Mouse (Mus musculus) liver, embryonic 11.5 days (tissue): ENCODE measurements around the gene Tmem178b. TPM values are rescaled to one million over a fixed set of nuclear protein-coding genes. Genes with fewer than 3 reads are reported as not detected.
A peak's percentile ranks its signal among the peaks of the same experiment; 100 is the strongest.

ENCODE experiments used
- ATAC-seq: fragments of 200-750 bp; cut with Nextera tagmentation; replicated peaks from 2 replicates; pipeline ENCODE4 v1.8.0; 2017; ENCODE audit warnings: moderate number of reproducible peaks, mild to moderate bottlenecking, moderate TSS enrichment, moderate library complexity; ENCODE audit not compliant: low FRiP score
- DNase-seq: peaks from one replicate; pipeline ENCODE4 v3.0.0-alpha.2; 2017; ENCODE audit warnings: low spot score
- H3K27ac ChIP-seq: fragments of 300-500 bp; sonication (generic); 2 replicates; pipeline ENCODE4 v1.5.1; 2014; ENCODE audit warnings: mild to moderate bottlenecking, low read depth, low read length, control low read depth
- H3K27me3 ChIP-seq: fragments of 300-500 bp; sonication (generic); replicated peaks from 2 replicates; pipeline ENCODE4 v1.6.1; 2014; ENCODE audit warnings: low read length, mixed read lengths; ENCODE audit not compliant: control insufficient read depth, insufficient read depth
- H3K36me3 ChIP-seq: fragments of 300-500 bp; sonication (generic); 2 replicates; pipeline ENCODE4 v1.6.1; 2014; ENCODE audit warnings: mild to moderate bottlenecking, low read length, moderate library complexity, mixed read lengths; ENCODE audit not compliant: control insufficient read depth, insufficient read depth
- H3K4me1 ChIP-seq: fragments of 300-500 bp; sonication (generic); replicated peaks from 2 replicates; pipeline ENCODE4 v1.6.1; 2014; ENCODE audit warnings: low read length, mixed read lengths; ENCODE audit not compliant: control insufficient read depth, insufficient read depth
- H3K4me2 ChIP-seq: fragments of 300-500 bp; sonication (generic); 2 replicates; pipeline ENCODE4 v1.6.1; 2014; ENCODE audit warnings: mild to moderate bottlenecking, control low read depth, moderate library complexity
- H3K4me3 ChIP-seq: fragments of 300-500 bp; sonication (generic); 2 replicates; pipeline ENCODE4 v1.5.1; 2014; ENCODE audit warnings: low read depth, low read length, control low read depth
- H3K9ac ChIP-seq: fragments of 300-500 bp; sonication (generic); 2 replicates; pipeline ENCODE4 v1.6.1; 2014; ENCODE audit warnings: low read depth, low read length, control low read depth
- H3K9me3 ChIP-seq: fragments of 300-500 bp; sonication (generic); 2 replicates; pipeline ENCODE4 v1.6.1; 2016; ENCODE audit warnings: low read length, inconsistent platforms, mixed read lengths; ENCODE audit not compliant: control insufficient read depth
- WGBS: fragments of 180-500 bp; shearing (Covaris S2); extraction: QIAGEN DNeasy Blood & Tissue Kit; methylation state at CpG from one replicate; pipeline ENCODE4 v1.1.7; 2014; 5-methylcytosine and 5-hydroxymethylcytosine counted together
- polyA plus RNA-seq: library from polyadenylated mRNA; unstranded; fragments of >200 nt; fragmentation: Nextera tagmentation; extraction: Ambion mirVana; gene quantifications from 2 replicates; pipeline ENCODE4 v1.2.1, GENCODE M21; 2014

Gene Tmem178b
- polyA plus RNA-seq = 0.15 TPM in 1 of 2 replicates, not detected in the other

- 2% methylated on average over 63 of the region's 63 CpGs for WGBS
- Histone ChIP-seq H3K36me3 (no peaks in the 10 kb centered on the region), H3K4me2 (peak within 1 kb of the TSS; percentile 78), H3K27ac (no peak within 1 kb of the TSS), H3K4me3 (peak within 1 kb of the TSS; percentile 47), H3K27me3 (peaks cover 62% of the 10 kb centered on the region), H3K9ac (no peak within 1 kb of the TSS), H3K4me1 (0 out of 2 replicates have a peak, but pooled peaks cover 7% of the 10 kb centered on the region), H3K9me3 (no peaks in the 10 kb centered on the region)
- ATAC-seq = no peak
- peak; percentile 43 for DNase-seq
Measured at GRCm38 (mm10) chr6:39872901-39873591, at the start of gene Tmem178b. TSS of gene Tmem178b (plus strand) at chr6:39873271.

DNA sequence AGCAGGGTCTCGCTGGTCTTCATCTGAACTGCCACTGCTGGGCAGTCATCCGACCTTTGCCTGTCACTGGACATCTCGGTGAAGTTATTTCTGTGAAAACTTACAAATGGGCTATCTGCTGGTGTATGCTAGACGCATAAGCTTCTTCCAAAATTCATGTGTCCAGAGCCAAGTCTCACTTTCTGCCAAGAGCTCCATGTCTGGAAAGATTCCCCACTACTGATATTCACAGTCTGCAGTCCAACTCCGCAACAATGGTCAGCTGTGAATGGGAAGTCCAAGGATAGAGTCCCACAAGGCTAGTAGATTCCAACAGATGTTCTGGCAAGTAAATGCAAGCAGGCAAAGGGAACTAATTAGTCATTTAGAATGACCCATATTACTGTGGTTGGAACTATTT, 44.3 kb upstream of the Tmem178b start:
- no peak overlapping the region for H3K27ac ChIP-seq
- no peaks in the 10 kb centered on the region for H3K36me3 ChIP-seq

DNA sequence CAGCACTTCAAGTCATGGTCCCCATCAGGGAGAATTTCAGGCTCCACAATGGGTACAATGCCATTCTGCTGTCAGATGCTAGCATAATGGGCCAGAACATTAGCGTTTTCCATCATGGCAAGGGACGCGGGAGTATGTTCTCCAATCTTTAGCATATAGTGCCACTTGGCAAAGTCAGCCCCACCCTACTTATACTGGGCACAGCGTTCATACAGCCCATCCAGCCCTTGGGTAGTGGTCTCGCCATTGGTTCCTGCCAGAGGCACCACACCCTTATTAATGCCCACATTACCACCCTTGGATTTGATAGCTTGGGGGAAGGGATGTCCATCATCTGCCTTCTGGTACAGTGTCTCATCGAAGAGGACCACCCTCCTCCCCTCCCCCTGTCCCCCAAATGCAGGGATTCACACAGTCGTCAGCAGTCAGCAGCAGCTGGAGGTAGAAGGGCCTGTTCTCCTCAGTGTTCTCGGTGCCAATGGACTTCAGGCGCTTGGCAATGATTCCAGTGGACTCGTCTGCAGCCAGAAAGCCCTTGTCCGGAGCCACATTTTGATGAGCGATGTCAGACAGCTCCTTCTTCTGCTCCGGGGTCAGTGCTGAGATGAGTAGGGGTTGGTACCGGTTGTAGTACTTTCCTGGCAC, 29.3 kb upstream of the Tmem178b start:
- Histone ChIP-seq H3K27ac (no peak overlapping the region), H3K4me2 (no peak overlapping the region), H3K27me3 (no peaks in the 10 kb centered on the region), H3K9me3 (no peaks in the 10 kb centered on the region), H3K9ac (no peak overlapping the region), H3K4me1 (no peaks in the 10 kb centered on the region), H3K36me3 (no peaks in the 10 kb centered on the region), H3K4me3 (no peak overlapping the region)
- ATAC-seq (no peak), DNase-seq (no peak)
- WGBS = 80% methylated on average over 14 of the region's 14 CpGs

More for the DNA sequence above, 44.3 kb upstream of the Tmem178b start:
- no peak overlapping the region for H3K9ac ChIP-seq
- H3K4me1 ChIP-seq = no peaks in the 10 kb centered on the region
- 80% methylated on average over 5 of the region's 5 CpGs for WGBS
- DNase-seq (no peak), ATAC-seq (no peak)
- H3K9me3 ChIP-seq = no peaks in the 10 kb centered on the region
- no peaks in the 10 kb centered on the region for H3K27me3 ChIP-seq
- no peak overlapping the region for H3K4me3 ChIP-seq
- H3K4me2 ChIP-seq = no peak overlapping the region

DNA sequence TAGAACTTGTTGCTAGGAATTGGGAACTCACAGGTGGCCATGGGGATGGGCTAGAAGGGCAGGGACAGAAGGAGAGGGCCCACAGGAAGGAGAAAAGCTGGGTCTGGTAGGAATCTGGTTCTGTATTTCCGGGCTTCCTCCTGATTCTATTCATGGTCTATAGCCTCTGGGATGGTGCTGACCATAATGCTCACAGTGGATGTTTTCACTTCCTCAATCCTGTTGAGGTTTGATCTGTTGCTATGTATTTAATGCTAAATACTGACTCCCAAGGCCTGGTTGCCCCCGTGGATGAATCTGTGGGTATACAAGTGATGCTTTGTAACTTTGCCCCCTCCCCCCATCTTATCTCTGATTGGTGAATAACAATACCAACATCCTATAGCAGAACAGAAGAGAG, 25.5 kb upstream of the Tmem178b start:
- H3K27me3 ChIP-seq = no peaks in the 10 kb centered on the region
- no peak overlapping the region for H3K4me2 ChIP-seq
- no peaks in the 10 kb centered on the region for H3K4me1 ChIP-seq
- H3K9ac ChIP-seq = no peak overlapping the region
- H3K27ac ChIP-seq = no peak overlapping the region
- DNase-seq = no peak
- no peaks in the 10 kb centered on the region for H3K36me3 ChIP-seq
- no peaks in the 10 kb centered on the region for H3K9me3 ChIP-seq
- 68% methylated on average over 2 of the region's 2 CpGs for WGBS
- H3K4me3 ChIP-seq = no peak overlapping the region
- no peak for ATAC-seq

DNA sequence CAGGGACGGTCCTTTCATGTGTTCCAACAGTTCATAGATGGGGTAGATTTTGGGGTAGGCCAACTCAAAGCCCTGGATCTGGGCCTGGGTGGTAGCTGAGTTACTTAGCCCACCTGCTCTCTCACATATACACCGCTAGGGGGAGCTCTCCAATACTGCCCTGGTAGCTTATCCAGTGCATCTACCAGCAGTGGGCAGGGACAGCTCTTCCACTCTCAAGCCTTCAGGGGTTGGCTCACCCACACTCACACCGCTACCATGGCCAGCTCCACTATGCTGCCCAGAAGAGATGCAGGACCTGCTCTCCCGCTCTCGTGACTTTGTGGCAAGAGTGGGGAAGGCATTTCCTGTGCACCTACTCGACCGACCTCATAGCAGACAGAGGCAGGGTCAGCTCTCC, 24.3 kb upstream of the Tmem178b start:
- Histone ChIP-seq H3K4me3 (no peak overlapping the region), H3K27ac (no peak overlapping the region), H3K9ac (no peak overlapping the region), H3K36me3 (no peaks in the 10 kb centered on the region), H3K4me2 (no peak overlapping the region), H3K4me1 (no peaks in the 10 kb centered on the region), H3K27me3 (no peaks in the 10 kb centered on the region), H3K9me3 (no peaks in the 10 kb centered on the region)
- ATAC-seq (no peak; the same call in 1 of the 2 replicates), DNase-seq (no peak)
- 47% methylated on average over 7 of the region's 7 CpGs for WGBS

GRCm38 (mm10) chr6:39849667-39850066, 23.4 kb upstream of the Tmem178b start:
- Histone ChIP-seq H3K4me3 (no peak overlapping the region), H3K4me2 (no peak overlapping the region), H3K27ac (no peak overlapping the region), H3K9ac (no peak overlapping the region), H3K9me3 (no peaks in the 10 kb centered on the region), H3K4me1 (no peaks in the 10 kb centered on the region), H3K27me3 (no peaks in the 10 kb centered on the region), H3K36me3 (no peaks in the 10 kb centered on the region)
- DNase-seq = no peak
- WGBS = 87% methylated on average over 4 of the region's 4 CpGs
- ATAC-seq = no peak

GRCm38 (mm10) chr6:39870271-39871135, 2.6 kb upstream of the Tmem178b start:
- no peaks in the 10 kb centered on the region for H3K36me3 ChIP-seq
- peaks cover 61% of the 10 kb centered on the region for H3K27me3 ChIP-seq
- no peak overlapping the region for H3K9ac ChIP-seq
- H3K27ac ChIP-seq = no peak overlapping the region
- ATAC-seq (no peak), DNase-seq (no peak)
- H3K4me2 ChIP-seq = peak overlapping the region; percentile 78
- H3K9me3 ChIP-seq = no peaks in the 10 kb centered on the region
- H3K4me1 ChIP-seq = 0 out of 2 replicates have a peak, but pooled peaks cover 7% of the 10 kb centered on the region
- peak overlapping the region; percentile 29; the same call in 1 of the 2 replicates for H3K4me3 ChIP-seq
- WGBS = 2% methylated on average over 28 of the region's 28 CpGs

DNA sequence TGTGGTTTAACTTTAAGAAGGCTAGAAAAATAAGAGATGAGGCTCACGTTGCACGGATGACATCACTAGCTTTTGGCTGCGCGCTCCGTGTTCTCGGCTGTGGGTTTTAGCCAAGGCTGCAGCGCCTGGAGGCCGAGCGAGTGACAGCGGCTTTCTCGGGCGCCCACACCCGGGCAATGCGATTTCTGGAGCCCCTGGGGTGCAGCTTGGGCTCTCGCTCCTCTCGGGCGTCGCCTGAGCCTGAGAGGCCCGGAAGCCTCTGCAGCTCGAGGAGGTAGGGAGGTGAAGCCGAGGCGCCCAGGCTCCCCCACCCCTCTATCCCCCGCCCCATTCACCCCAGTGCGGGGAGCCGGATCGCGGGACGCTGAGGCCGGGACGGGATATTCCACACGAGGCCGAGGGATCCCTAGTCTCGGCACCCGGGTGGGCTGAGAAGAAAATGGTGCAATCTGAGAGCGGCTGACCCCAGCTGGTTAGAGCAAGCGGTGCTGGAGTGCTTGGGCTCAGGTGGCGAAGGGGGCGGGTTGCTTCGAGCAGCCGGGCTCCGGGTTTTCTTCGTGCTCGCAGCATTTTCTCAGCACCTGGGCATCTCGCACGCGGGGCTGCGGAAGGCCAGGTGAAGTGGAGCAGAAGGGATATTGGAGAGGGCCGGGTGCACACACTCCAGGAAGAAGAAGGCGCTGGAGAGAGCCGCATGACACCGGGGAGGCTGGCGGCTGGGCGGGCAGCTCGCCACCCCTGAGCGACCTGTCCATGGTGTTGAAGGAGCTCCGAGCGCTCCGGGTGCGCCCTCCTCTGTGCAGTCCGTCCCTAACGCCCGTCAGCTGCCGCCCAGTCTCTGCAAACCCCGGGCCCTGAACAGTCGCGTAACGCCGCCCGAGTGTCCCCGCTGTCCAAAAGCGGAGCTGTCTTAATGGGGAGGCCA, 1.4 kb upstream of the Tmem178b start:
- Histone ChIP-seq H3K9ac (no peak overlapping the region), H3K36me3 (no peaks in the 10 kb centered on the region), H3K9me3 (no peaks in the 10 kb centered on the region), H3K27ac (no peak overlapping the region), H3K4me2 (peak overlapping the region; percentile 78), H3K4me1 (0 out of 2 replicates have a peak, but pooled peaks cover 7% of the 10 kb centered on the region), H3K27me3 (peaks cover 62% of the 10 kb centered on the region), H3K4me3 (peak overlapping the region; percentile 47)
- peak; percentile 68 for ATAC-seq
- 2% methylated on average over 66 of the region's 71 CpGs for WGBS
- peak; percentile 56 for DNase-seq
